Mouse (Mus musculus) liver, adult 2 months (tissue): ENCODE measurements around the gene Mpp3. TPM values are rescaled to one million over a fixed set of nuclear protein-coding genes. Genes with fewer than 3 reads are reported as not detected.

Experiments
- DNase-seq: peaks from one replicate; pipeline ENCODE4 v3.0.0-alpha.2; 2011; ENCODE audit warnings: low read depth, low spot score; ENCODE audit errors: extremely low read depth
- H3K27ac ChIP-seq: fragments of 200-500 bp; replicated peaks from 2 replicates; pipeline ENCODE4 v1.5.1; 2012; ENCODE audit warnings: low read depth, mild to moderate bottlenecking, control low read depth, inconsistent platforms, low read length; ENCODE audit not compliant: insufficient read depth
- H3K27me3 ChIP-seq: fragments of 200-500 bp; 2 replicates; pipeline ENCODE4 v1.6.1; 2012; ENCODE audit warnings: mild to moderate bottlenecking, moderate library complexity, low read length, inconsistent platforms; ENCODE audit not compliant: control insufficient read depth, insufficient read depth
- H3K36me3 ChIP-seq: fragments of 200-500 bp; 2 replicates; pipeline ENCODE4 v1.6.1; 2012; ENCODE audit warnings: low read length, inconsistent platforms; ENCODE audit not compliant: control insufficient read depth, insufficient read depth
- H3K4me1 ChIP-seq: fragments of 200-500 bp; 2 replicates; pipeline ENCODE4 v1.6.1; 2011; ENCODE audit warnings: low read length; ENCODE audit not compliant: control insufficient read depth, insufficient read depth
- H3K4me3 ChIP-seq: fragments of 200-500 bp; 2 replicates; pipeline ENCODE4 v1.5.1; 2011; ENCODE audit warnings: low read depth, mild to moderate bottlenecking, control low read depth, low read length, moderate library complexity; ENCODE audit not compliant: insufficient read depth
- H3K79me2 ChIP-seq: fragments of 200-500 bp; 2 replicates; pipeline ENCODE4 v1.6.1; 2012; ENCODE audit warnings: inconsistent platforms, mild to moderate bottlenecking, low read length, moderate library complexity; ENCODE audit not compliant: control insufficient read depth, insufficient read depth
- H3K9ac ChIP-seq: fragments of 200-500 bp; 2 replicates; pipeline ENCODE4 v1.6.1; 2012; ENCODE audit warnings: low read depth, mild to moderate bottlenecking, control low read depth, inconsistent platforms, low read length
- CTCF ChIP-seq: fragments of 200-500 bp; IDR thresholded peaks from 2 replicates; pipeline ENCODE4 v1.5.1; 2011; ENCODE audit warnings: low read depth, low read length, control low read depth
- POLR2A ChIP-seq: fragments of 200-500 bp; IDR thresholded peaks from 2 replicates; pipeline ENCODE4 v1.6.1; 2011; ENCODE audit warnings: low read length, control low read depth; ENCODE audit not compliant: insufficient read depth; ENCODE audit errors: extremely low read depth
- WGBS: fragments of 180-500 bp; shearing (Covaris S2); methylation state at CpG from one replicate; pipeline ENCODE4 v1.1.7; 2018; 5-methylcytosine and 5-hydroxymethylcytosine counted together
- polyA plus RNA-seq: library from polyadenylated mRNA; depleted of rRNA; stranded (reverse); fragments of >200 nt; gene quantifications from 2 replicates; pipeline ENCODE4 v1.2.3, GENCODE M21; 2012
- total RNA-seq: library from RNA; depleted of rRNA; stranded (reverse); fragments of >200 nt; gene quantifications from 2 replicates; pipeline ENCODE4 v1.2.3, GENCODE M21; 2014

The Mpp3 gene
- total and polyA plus RNA-seq, 2 experiments, result 0.06 to 0.28 TPM

DNA sequence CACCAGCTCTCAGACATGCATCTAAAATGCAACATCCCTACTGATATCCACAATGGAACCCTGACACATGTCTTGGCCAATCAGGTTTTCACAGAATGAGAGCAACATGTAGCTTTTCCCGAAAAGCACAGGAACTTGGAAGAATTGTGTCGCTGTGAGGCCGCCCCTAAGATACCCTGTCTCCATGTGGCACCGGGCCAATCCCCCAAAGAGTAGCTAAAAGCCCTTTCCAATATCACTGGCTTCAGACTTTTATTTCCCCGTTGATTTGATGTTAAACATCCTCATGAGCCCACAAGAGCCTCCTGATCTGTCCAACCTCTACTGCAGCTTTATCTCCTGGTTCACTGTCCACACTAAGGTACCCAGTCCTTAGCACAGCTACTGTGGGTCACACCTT is 21.6 kb downstream of the Mpp3 start:
- H3K4me1 ChIP-seq, result peaks cover 5% of the 10 kb centered on the region; the same call in 1 of the 2 replicates
- H3K27ac ChIP-seq, result no peak overlapping the region
- no peak overlapping the region for H3K9ac ChIP-seq
- TF ChIP-seq CTCF (no peak), POLR2A (no peak)
- no peaks in the 10 kb centered on the region for H3K36me3 ChIP-seq
- 80% methylated on average over 5 of the region's 5 CpGs for WGBS
- H3K79me2 ChIP-seq, result no peaks in the 10 kb centered on the region
- no peak for DNase-seq
- H3K27me3 ChIP-seq, result no peaks in the 10 kb centered on the region
- no peak overlapping the region for H3K4me3 ChIP-seq

DNA sequence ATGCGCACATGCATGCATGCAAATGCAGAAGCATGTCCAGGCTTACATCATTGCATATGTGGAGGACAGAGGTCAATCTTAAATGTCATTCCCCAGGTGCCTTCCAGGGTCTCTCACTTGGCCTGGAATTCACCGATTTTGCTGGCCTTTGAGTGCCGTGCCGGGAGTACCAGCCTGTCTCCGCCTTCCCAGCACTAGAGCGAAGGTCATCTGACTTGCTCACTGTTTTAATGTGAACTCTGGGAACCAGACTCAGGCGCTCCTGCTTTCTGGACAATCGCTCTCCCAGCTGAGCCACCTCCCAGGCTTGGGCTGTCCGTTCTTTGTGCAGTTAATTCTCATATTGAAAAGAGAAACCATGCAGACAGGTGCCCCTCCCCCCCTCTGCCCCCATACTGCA is 22.0 kb downstream of the Mpp3 start:
- WGBS, result 29% methylated on average over 9 of the region's 9 CpGs
- no peak overlapping the region for H3K9ac ChIP-seq
- peaks cover 5% of the 10 kb centered on the region; the same call in 1 of the 2 replicates for H3K4me1 ChIP-seq
- no peaks in the 10 kb centered on the region for H3K36me3 ChIP-seq
- no peaks in the 10 kb centered on the region for H3K27me3 ChIP-seq
- H3K79me2 ChIP-seq, result no peaks in the 10 kb centered on the region
- TF ChIP-seq POLR2A, result no peak
- no peak for TF ChIP-seq CTCF
- no peak overlapping the region for H3K4me3 ChIP-seq
- H3K27ac ChIP-seq, result no peak overlapping the region
- DNase-seq, result peak; percentile 44

DNA sequence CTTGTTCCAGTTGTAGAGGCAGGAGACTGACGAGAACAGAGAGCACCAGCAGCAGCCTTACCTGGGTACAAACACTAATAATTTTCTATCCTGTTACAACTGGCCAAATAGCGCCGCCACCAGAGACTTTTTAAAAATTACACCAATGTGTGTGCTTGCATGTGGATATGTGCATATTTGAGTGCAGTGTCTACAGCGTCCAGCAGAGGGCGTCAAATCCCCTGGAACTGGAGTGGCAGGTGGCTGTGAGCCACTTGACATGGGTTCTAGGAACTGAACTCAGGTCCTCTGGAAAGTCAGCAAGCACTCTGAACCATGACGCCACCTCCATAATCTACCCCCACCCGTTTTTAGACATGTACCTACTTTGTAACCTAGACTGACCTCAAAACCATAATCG is 24.0 kb downstream of the Mpp3 start:
- DNase-seq, result no peak
- H3K4me3 ChIP-seq, result no peak overlapping the region
- WGBS, result 90% methylated on average over 8 of the region's 8 CpGs
- no peaks in the 10 kb centered on the region for H3K79me2 ChIP-seq
- H3K27me3 ChIP-seq, result no peaks in the 10 kb centered on the region
- no peak overlapping the region for H3K9ac ChIP-seq
- no peak overlapping the region for H3K27ac ChIP-seq
- no peaks in the 10 kb centered on the region for H3K36me3 ChIP-seq
- H3K4me1 ChIP-seq, result peaks cover 5% of the 10 kb centered on the region; the same call in 1 of the 2 replicates
- TF ChIP-seq POLR2A, result no peak
- peak; percentile 53; the same call in 1 of the 2 replicates for TF ChIP-seq CTCF

GRCm38 (mm10) chr11:101999466-101999865 is 28.8 kb downstream of the Mpp3 start:
- no peak for TF ChIP-seq CTCF
- no peak for TF ChIP-seq POLR2A
- DNase-seq, result no peak
- no peak overlapping the region for H3K4me3 ChIP-seq
- H3K27ac ChIP-seq, result no peak overlapping the region
- no peaks in the 10 kb centered on the region for H3K79me2 ChIP-seq
- WGBS, result 62% methylated on average over 4 of the region's 4 CpGs
- H3K36me3 ChIP-seq, result no peaks in the 10 kb centered on the region
- H3K27me3 ChIP-seq, result no peaks in the 10 kb centered on the region
- no peak overlapping the region for H3K9ac ChIP-seq
- H3K4me1 ChIP-seq, result no peaks in the 10 kb centered on the region

DNA sequence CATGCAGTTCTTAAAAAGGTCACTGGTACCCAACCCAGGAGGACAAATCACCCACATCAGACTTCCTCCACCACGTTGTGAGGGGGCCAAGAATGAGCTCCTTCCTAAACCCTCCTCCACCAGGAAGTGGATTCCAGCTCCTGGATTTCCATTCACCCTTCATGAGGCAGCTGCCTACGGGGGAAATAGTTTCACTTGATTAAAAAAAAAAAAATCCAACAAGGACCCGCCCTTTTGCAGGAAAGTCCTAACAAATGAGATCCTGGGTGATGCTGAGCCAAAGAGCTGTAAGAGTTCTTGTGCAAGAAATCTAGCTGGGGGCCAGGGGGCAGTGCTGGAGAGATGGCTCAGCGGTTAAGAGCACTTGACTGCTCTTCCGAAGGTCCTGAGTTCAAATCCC is 30.0 kb downstream of the Mpp3 start:
- Histone ChIP-seq H3K79me2 (no peaks in the 10 kb centered on the region), H3K9ac (no peak overlapping the region), H3K36me3 (no peaks in the 10 kb centered on the region), H3K27me3 (no peaks in the 10 kb centered on the region), H3K4me1 (no peaks in the 10 kb centered on the region), H3K4me3 (no peak overlapping the region), H3K27ac (no peak overlapping the region)
- whole genome bisulfite sequencing, result 51% methylated on average over 5 of the region's 5 CpGs
- TF ChIP-seq CTCF, result no peak
- no peak for TF ChIP-seq POLR2A
- DNase-seq, result no peak

- Histone ChIP-seq H3K27ac (no peak overlapping the region), H3K36me3 (no peaks in the 10 kb centered on the region), H3K4me1 (no peaks in the 10 kb centered on the region), H3K79me2 (no peaks in the 10 kb centered on the region), H3K9ac (no peak overlapping the region), H3K27me3 (no peaks in the 10 kb centered on the region), H3K4me3 (no peak overlapping the region)
- WGBS, result 94% methylated on average over 7 of the region's 7 CpGs
- DNase-seq, result no peak
- TF ChIP-seq CTCF (no peak), POLR2A (no peak)
Observed at GRCm38 (mm10) chr11:101995938-101996337, 32.3 kb downstream of the Mpp3 start.
